Mouse (Mus musculus) stomach, postnatal 0 days (tissue): Measurements from ENCODE around the gene E2f6.

Experiments used
- CTCF ChIP-seq: IDR thresholded peaks from 2 replicates; pipeline ENCODE4 v1.5.1; 2016; ENCODE audit warnings: antibody characterized with exemption, low read depth, mild to moderate bottlenecking, moderate library complexity
- EP300 ChIP-seq: optimal IDR thresholded peaks from 2 replicates; pipeline ENCODE3; 2016; ENCODE audit warnings: antibody characterized with exemption

- TF ChIP-seq CTCF (no peak), EP300 (no peak)
These were observed 23.9 kb downstream of the E2f6 start for GRCm38 (mm10) chr12:16834701-16835100.
